Mouse (Mus musculus) lung, postnatal 36 days (tissue): ENCODE results near the gene Fxyd7.

ENCODE experiments used
- DNase-seq: peaks from one replicate; pipeline ENCODE4 v3.0.0; 2022; ENCODE audit warnings: mixed read lengths

The Fxyd7 gene

DNA sequence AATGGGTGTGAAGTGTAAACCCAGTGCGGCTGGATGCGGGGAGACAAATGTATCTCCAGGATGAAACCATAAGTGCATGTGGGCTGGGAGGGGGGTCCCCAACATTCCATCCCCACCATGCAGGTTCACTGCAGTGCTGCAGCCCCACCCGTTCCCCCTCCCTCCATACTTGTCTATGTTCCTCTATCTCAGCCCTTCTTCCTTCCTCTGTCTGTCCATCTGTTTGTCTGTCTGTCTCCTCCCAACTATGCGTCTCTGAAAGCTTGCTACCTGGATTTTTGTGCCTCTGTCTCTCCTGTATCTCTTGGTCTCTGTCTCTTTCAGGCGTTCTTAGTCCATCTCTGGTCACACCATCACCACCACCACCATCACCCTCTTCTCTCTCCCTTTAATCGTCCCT, 780 bp downstream of the Fxyd7 start:
- DNase-seq, result no peak

DNA sequence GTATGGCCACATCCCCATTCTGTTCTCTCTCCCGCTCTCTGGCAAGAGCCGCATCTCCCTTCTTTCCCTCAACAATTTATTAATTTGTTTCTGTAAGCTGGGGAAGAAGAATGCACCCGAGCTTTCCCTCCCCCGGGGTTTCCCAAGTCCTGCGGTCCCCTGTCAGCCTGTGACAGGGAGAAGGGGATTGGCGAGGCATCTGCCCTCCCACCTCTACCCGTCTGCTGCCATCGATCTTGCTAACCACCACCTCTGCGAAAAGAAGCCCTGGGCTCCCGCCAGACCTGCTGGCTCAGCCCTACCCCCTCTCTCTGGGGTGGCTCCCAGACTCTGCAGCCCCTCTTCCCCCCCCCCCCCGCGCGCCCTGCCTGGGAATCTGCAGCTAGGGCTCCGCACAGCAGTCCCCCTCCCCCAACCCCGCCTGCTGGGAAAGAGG, 1.4 kb downstream of the Fxyd7 start:
- no peak for DNase-seq

DNA sequence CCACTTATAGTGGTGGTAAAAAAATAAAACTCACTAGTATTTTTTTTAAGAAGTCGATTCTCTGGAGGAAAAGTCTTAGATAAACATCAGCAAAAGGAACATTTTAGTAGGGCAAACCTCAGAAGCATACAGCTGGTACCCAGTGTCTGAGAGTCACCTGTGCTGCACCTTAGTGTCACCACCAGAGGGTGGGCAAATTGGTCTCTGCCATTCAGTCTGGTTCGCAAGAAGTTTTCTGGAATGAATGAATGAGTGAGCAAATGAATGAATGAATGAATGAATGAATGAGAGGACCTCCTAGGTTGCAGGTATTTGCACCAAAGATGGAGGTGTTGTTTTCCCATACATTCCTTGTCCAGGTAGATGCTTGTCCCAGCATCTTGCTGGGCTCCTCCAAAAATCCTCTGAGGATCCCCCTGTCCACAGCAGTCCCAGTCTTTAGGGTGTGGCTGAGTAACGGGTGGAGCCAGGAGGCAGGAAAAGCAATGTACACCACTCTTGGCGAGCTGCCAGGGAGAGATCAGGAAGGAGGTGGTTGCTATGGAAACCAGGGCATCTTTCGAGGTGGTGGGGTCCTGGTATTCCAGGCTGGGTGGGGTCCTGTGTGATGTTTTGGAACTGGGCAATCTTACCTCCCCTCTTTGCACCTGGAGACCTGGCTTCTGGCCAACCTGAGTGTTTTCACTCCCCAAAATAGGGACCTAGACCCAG, 2.0 kb downstream of the Fxyd7 start:
- no peak for DNase-seq

DNA sequence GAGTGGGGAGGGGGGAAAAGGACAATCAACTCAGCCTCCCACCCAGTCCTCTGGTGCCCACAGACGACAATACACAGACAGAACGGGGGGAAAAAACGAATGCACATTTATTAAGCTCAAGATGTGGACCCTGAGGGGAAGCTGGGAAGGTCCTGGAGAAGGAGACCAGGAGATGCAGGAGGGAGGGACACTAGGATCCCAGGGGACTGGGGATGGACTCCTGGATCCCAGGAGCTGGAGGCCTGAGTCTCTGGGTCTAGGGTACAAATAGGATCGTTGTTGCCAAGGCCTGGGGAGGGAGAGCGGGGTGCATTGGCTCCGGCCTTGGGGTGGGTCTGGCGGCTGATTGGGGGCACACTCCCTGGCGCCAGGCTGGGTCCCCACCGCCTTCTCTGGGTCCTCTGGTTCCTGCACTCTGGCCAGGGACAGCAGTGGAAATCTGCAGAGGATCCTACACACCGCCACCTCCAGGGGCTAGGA, 8.8 kb downstream of the Fxyd7 start, which contains the start of gene Fxyd5:
Fxyd5 (minus strand) TSS at position 51 of the 480 bp plus-strand sequence.
- no peak for DNase-seq

DNA sequence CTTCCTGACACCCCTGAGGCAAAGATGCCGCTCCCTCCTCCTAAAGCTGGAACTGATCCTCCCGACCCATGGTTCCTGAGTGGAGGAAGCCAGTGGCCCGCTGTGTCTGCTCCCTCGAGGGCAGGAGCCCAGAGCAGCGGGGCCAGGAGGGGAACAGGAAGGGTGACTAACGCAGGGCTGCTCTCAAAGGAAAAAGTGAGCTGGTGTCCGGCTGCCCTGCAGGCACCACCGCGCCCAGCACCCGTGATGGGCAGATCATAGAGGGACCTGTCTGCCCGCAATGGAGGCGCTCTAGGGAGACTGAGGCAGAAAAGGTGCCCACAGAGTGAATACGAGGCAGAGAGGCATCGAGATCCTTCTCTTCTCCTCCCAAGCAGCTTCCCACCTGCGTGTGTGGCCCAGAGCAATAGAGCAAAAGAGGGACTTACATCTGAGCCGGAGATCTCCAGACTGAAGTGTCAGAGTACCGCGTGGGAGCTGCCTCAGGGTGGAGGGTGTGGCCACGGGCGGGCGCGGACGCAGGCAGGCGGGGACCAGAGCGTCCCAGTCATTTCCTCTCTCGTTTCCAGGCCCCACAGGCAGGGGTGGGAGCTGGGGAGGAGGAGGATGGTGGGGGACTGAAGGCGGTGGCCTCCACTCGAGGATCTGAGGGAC, 9.5 kb downstream of the Fxyd7 start:
- DNase-seq, result peak; percentile 82

DNA sequence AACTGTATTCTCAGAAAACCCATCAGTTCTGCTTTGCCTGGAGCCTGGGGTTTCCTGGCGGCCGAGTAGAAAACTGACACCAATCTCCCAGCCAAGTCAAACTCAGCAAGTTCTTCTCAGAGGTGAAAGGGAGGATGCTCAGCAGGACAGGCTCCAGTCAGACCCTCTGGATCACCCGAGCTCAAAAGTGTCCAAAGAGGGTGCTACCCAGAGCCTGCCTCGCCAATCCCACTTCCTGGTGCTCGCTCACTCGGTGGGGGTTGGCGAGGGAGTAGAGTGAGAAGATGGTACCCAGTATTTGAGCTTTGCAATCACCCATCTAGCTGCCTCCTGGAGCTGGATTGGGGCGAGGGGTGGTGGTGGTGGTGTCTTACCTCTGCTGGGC, 10.3 kb downstream of the Fxyd7 start:
- DNase-seq, result no peak

DNA sequence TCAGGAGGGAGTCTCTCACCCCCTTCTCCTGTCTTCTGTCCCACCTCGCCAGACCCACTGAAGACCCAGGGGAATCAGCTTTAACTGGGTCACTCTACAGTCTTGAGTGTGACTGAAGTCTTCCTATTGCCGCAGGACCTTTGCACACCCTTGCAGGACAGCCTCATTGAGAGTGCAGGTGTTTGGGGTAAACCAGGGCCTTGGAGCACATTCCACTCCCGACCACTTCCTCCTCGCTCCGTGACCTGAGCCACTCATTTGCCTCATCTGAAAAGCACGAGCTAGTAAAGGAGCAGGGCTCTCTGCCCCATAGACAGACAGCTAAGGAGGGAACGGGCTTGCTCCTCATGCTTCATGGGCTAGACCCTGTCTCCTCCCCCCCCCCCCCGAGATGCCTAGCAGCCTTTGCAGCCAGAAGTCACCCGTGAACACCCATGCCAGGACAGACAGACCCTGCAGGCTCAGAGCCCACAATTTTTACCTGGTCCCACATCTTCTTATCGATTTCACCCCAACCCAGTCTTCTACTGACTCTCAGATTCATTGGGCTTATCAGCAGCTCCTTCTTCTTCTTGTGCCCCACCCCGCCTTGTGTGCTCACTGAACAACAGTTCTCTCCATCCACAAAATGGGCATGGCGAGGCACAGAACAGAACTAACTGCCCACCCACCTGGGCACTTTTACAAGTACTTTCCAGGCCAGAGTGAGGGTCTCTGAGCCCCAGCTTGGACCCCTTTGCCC, 10.8 kb downstream of the Fxyd7 start:
- no peak for DNase-seq

DNA sequence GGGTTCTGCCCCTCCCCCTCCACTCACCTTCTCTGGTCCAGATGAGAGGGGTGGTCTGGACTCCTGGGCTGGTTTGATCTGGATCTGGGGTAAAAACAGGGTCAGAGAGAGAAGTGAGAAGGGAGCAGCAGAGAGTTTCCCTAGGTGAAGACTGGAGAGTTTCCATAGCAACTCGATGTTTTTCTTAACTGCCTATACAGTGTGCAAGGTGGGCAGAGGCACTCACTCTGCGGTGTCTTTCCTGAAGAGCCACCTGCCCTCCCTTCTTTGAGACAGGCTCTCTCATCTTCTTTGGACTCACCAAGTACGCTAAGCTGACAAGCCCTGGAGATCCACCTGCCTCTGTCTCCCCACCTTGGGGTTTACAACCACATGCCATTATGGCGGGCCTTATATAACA, 12.3 kb downstream of the Fxyd7 start:
- no peak for DNase-seq

DNA sequence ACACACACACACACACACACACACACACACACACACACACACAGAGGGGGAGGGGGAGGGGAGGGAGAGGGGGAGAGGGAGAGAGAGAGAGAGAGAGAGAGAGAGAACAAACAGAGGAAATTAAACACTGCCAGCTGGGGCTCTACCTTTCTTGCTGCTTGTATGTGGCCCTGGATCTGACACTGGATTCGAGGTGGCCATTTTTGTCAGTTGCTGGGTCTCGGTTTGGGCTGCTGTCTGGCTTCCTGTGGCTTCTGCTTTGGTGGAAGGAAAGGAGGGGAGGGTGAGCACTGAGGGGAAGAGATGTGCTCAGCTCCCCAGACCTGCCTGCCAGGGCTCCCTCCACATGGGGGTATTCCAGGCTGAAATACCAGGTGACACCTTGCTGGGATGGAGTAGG, 13.6 kb downstream of the Fxyd7 start:
- DNase-seq, result no peak

DNA sequence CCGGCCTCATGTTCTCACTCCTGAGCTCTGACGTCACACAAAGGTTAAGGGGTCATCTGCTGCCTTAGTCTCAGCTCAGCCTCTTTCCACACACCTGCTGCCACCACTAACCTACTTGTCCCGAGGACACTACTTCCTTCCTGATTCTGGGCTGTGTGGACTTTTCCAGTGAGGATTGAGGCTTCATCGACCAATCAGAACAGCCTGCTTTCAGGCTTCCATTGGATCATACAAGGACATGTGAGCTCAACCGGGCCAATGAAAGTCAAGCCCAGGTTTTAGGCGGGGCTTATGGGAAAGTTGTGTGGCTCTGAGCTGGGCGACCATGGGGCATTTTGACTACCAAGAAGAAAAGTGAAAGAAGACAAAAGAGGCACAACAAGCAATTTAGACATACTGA, 14.3 kb downstream of the Fxyd7 start:
- DNase-seq, result peak; percentile 22

DNA sequence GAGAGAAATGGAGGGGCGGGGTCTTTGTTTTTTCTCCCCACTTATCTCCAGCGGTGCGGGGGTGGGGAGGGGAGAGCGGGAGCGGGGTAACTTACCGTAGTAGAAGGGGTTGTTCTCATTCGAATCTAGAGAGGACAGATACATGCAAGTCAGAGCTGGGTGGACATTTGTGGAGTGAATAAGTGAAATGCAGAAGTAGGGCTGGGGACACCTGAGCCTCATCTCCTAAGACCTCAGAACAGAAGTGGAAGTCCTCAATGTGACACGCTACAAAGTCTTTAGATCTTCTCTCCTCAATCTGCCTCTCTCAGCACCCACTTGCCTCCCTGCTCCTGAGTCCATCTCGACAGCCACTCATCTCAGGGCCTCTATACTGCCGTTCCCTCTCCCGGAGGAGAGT, 16.0 kb downstream of the Fxyd7 start:
- no peak for DNase-seq

DNA sequence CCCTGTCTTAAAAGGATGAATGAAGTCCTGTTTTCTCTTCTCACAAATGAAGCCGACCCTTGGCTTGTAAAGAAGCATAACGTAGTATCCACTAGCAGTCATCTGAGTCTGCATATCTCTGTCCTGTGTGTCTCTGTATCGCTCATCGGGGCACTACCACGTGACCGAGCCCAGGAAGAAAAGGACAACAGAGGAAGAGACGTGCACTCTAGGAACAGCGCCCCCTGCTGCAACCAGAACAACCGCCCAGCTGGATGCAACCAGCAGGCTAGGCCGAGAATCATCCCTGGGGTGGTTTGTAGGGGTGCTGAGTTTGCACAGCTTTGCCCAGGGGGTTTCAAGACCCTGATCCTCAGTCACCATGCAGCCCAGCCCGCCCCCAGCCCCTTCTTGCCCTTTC, 16.5 kb downstream of the Fxyd7 start:
- DNase-seq, result peak; percentile 60

DNA sequence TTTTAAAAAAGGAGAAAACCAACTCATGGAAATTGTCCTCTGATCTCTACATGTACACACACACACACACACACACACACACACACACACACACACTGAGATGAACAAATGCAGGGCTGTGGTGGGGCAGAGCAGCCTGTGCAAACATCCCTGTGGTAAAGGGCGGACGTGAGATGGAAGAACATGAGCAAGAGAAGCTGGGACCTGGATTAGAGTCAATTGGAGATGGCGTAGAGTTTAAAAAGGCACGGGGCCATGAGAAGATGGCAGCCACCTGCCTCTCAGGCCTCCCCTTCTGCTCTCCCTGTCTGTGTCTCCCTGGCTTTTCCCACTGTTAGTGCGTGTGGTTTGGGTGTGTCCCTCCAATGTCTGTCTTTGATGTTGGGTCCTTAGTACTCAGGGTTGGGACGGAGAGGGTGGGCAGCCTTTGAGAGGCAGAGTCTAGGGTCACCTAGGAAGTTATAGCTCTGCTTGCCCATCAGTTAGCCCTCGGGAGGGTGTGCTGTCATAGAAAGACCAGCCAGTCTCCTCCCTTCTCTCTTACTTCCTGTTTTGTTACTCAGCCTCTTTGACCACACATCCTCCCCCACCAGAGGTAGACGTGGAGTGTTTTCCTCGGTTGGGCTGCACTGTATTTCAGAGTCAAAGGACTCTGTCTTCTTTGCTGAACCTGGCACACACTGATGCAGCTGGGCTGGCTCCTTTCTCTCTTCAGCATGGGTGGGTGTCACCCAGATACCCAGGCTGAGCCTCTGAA, 17.7 kb downstream of the Fxyd7 start:
- DNase-seq, result peak; percentile 76

DNA sequence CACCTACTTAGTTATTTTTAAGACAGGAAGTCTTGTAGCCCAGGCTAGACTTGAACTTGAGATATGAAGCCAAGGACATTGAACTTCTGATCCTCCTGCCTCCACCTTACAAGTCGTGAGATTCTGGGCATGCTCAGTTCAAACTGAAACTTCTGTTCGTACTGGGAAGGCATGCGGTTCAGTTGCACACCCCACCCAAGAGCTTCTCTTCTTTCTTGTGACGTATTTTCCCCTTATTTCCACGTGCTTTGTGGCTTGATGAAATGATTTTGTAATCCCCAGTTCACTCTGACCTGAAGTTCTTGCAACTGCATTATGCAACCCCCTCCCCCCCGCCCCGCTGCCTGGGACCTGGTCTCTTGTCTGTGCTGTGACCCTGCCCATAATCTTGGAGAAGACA, 19.5 kb downstream of the Fxyd7 start:
- peak; percentile 46 for DNase-seq

DNA sequence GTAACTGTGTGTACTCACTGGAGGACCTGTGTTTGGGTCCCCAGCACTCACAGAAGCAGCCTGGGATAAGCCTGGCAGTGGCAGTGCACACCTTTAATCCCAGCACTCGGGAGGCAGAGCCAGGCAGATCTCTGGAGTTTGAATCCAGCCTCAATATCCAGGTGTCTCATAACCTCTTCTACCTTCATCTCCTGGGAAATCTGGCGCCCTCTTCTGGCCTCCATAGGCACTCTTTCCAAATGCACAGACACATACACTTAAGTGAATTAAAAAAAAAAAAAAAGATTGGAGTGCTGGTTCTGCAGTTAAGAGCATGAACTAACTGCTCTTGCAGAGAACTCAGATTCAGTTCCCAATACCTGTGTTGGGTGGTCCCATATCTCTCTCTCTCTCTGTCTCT, 20.6 kb downstream of the Fxyd7 start:
- no peak for DNase-seq

DNA sequence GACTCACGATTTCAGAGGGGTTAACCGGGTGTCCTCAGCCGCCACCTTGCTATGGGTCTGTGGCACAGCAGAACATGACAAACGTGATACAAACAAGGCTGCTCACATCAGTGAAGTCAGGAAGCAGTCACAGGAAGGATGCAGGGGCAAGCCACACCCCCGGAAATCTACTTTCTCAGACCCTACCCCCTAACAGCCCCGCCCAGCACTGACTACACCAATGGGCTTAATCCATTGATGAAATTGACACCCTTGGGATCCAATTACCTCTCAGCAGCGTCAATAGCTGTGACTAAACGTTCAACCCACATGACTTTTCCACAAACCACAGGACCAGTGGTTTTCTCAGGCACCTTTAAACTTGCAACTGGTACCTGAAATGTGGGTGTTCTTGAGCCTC, 22.7 kb downstream of the Fxyd7 start:
- DNase-seq, result no peak

DNA sequence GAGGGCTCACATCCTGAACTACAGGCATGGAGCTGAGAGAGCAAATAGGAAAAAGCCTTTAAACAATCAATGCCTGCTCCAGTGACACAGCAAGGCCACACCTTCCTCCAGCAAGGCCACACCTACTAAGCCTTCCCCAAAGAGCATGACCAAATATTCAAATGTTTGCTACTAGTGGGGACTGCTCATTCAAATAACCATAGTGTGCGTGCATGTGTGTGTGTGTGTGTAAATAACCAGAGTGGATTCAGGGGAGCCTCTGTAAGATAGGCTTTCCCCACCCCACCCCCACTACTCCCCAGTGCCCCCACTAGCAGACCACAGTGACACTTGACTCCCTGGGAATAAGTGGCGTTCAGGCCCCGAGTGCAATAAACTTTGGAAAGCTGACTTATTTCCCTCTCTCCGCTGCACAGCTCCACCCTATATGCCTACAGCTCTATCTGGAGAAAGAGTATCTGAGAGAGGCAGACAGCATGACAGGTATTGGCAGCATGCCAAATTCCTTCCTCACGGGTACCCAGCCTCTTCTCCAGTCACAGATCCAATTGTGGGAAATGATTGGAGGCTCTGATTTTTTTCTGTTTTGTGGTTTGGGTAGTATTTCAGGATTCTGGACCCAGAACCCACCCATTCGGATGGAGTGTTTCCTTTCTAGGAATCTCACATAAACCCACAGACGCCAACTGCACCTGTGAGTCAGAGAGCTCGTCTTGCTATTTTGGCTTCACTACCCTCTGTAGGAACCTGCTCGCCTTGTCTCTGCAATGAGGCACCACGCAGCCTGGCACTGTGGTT, 34.0 kb downstream of the Fxyd7 start:
- peak; percentile 34 for DNase-seq

DNA sequence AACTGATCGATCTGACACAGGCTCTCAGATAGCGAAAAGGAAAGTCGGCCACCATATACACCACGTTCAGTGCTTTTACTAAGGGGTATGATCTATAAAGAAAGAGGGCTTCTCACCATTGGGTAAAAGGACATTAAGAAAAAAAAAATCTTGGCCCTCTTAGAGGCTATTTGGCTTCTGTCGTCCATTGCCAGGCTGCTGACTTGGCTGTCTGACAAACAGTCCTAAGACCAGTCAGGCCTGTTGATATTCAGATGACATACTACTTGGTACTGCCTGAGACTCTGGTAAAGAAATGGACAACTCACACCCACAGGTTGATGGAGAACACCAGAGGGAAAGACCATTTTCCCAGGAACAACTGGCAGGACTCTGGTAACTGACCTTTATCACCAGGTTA, 38.3 kb downstream of the Fxyd7 start:
- no peak for DNase-seq

DNA sequence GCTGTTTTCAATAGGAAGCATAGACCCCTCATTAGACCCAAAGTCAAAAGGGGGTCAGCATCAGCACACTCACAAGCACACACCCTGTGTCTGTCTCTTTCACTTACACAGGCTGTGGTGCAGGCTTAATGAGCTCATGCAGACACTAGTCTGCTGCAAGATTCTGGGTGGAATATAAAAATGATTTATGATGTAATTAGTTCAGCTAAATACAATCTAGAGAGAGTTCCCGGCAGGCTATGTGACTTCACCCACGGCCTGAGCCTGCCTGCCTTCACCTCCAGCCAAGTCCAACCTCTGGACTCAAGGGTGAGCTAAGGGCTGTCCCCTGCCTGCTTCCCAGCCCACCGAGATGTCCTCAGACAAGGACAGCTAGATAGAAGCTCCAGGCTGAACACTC, 42.4 kb downstream of the Fxyd7 start:
- no peak for DNase-seq

DNA sequence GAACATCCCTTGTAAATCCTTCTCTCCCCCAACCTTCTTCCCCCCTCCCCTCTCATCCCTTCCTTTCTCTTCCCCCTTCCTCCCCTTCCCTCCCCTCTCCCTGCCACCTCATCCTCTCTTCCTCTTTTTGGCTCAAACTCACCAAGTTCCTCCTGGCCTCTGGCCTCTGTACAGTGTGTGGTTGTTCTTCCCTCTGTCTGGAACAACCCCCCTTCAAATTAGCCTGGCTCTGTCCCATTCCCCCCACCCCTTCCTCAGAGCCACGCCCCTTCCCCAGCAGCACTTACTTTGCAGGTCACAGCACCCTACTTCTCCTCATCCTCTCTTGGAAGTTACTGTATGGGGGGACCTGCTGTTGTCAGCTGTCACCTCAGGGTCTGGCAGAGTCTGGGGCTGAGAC, 43.1 kb downstream of the Fxyd7 start:
- DNase-seq, result peak; percentile 32

DNA sequence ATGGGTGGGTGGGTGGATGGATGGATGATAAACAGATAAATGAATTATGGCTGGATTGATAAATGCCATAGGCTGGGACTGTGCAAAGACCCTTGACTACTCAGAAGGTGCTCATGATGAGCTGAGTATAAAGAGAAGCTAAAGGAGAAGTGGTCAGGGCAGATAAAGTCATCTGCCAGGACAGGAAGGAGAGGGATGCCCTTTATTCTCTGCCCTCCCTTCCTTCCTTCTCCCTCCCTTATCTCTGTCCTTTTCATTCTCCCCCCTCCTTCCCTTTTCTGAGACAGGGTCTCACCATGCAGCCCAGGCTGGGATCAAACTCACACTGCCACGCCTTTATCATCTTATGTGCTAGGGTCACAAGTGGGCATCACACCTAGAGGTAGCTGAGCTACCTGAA, 43.5 kb downstream of the Fxyd7 start:
- no peak for DNase-seq

DNA sequence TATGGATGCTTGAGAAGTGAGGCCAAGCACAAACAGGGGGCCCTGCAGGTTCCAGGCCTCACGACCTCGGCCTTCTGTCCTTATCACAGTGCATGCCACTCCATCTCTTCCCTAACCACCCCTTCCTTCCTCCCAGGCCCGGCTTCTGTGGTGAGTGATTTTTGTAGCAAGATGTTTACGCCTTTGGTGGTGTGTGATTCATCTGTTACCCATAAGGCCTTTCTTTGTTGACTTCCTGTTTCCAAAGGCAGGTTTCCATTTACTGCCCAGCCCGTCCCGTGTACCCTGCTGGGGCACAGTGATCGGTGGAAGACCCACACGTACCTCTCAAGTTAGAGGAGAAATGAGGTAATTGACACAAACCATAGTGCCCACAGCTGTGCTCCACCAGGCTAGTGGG, 48.6 kb downstream of the Fxyd7 start:
- DNase-seq, result peak; percentile 80
